Comparison of ENCODE assay signal across 14 mouse cellular contexts in genomic region chr1:184076756-184077155, GRCm38 (mm10). TPM values are rescaled to one million over a fixed set of nuclear protein-coding genes. Genes with fewer than 3 reads are reported as not detected.
DNase-seq lines count a peak whose midpoint lies in the region; ATAC-seq lines count a peak whose summit lies in the region.
"Had no signal": no experiment of that assay in that cellular context is flagged by ENCODE, and none has a peak within 500 bp of the region (broad histone marks: within the 10 kb centered on the region; RNA-seq: fewer than 3 reads in every experiment).

No protein-coding gene starts in this region.

- 52% methylated on average over 2 of the region's 2 CpGs for WGBS in kidney, embryonic 16.5 days
- 26% methylated on average over 2 of the region's 2 CpGs for WGBS in limb, embryonic 15.5 days

- no peaks in the 10 kb centered on the region for H3K9me3 ChIP-seq in kidney, embryonic 16.5 days (ENCODE audit: low read length)
- no peaks in the 10 kb centered on the region for H3K9me3 ChIP-seq in limb, embryonic 15.5 days
- H3K9me3 ChIP-seq: hindbrain, embryonic 15.5 days; limb, embryonic 12.5 days; megakaryocyte, embryonic 14.5 days had no signal

- no peak for ATAC-seq in kidney, embryonic 16.5 days (ENCODE audit: low FRiP score, low TSS enrichment)
- ATAC-seq in limb, embryonic 15.5 days (ENCODE audit: insufficient number of reproducible peaks, low FRiP score, low TSS enrichment, low read depth): no peak

- no peak overlapping the region for H3K4me2 ChIP-seq in kidney, embryonic 16.5 days (replicated peaks; ENCODE audit: low read depth, low read length)
- no peak overlapping the region for H3K4me2 ChIP-seq in limb, embryonic 15.5 days
- H3K4me2 ChIP-seq: hindbrain, embryonic 15.5 days; limb, embryonic 12.5 days had no signal

- H3K9ac ChIP-seq in kidney, embryonic 16.5 days (replicated peaks; ENCODE audit: low read length): no peak overlapping the region
- H3K9ac ChIP-seq in limb, embryonic 15.5 days: no peak overlapping the region
- H3K9ac ChIP-seq: hindbrain, embryonic 15.5 days; limb, embryonic 12.5 days had no signal

- no peaks in the 10 kb centered on the region for H3K4me1 ChIP-seq in kidney, embryonic 16.5 days (ENCODE audit: insufficient read depth, low read length)
- H3K4me1 ChIP-seq in limb, embryonic 15.5 days: peaks cover 3% of the 10 kb centered on the region; the same call in 1 of the 2 replicates
- H3K4me1 ChIP-seq: hindbrain, embryonic 15.5 days; limb, embryonic 12.5 days had no signal

- intact Hi-C loops in left cerebral cortex, postnatal 36 days (cut with DNase I): no loop called here

- H3K36me3 ChIP-seq in kidney, embryonic 16.5 days (ENCODE audit: insufficient read depth, low read length): no peaks in the 10 kb centered on the region
- peaks cover 15% of the 10 kb centered on the region for H3K36me3 ChIP-seq in limb, embryonic 15.5 days
- H3K36me3 ChIP-seq: hindbrain, embryonic 15.5 days; limb, embryonic 12.5 days had no signal

- DNase-seq in adrenal gland, adult 2 months: peak; percentile 56
- DNase-seq in adrenal gland, postnatal 4 days (ENCODE audit: low spot score in 2 of 2): no peak
- DNase-seq in kidney, postnatal 14 days: peak; percentile 14
- peak; percentile 94 for DNase-seq in Muller cell, postnatal 12 days (ENCODE audit: inconsistent ontology term)
- no peak for DNase-seq in left cerebral cortex, postnatal 36 days (ENCODE audit: low spot score in 2 of 2)
- no peak for DNase-seq in layer of hippocampus, postnatal 10 days (ENCODE audit: low spot score in 2 of 2)
- DNase-seq: cerebellum, postnatal 10 days; thymus, postnatal 4 days had no signal

- no peak overlapping the region for H3K27ac ChIP-seq in kidney, embryonic 16.5 days (ENCODE audit: low read length)
- H3K27ac ChIP-seq in limb, embryonic 15.5 days: peak overlapping the region; percentile 48; the same call in 1 of the 2 replicates
- H3K27ac ChIP-seq: hindbrain, embryonic 15.5 days; layer of hippocampus, adult 2 months; limb, embryonic 12.5 days had no signal

- H3K27me3 ChIP-seq in kidney, embryonic 16.5 days (ENCODE audit: insufficient read depth, low read length): no peaks in the 10 kb centered on the region
- no peaks in the 10 kb centered on the region for H3K27me3 ChIP-seq in limb, embryonic 15.5 days
- H3K27me3 ChIP-seq: hindbrain, embryonic 15.5 days; limb, embryonic 12.5 days; megakaryocyte, embryonic 14.5 days had no signal

- H3K4me3 ChIP-seq in kidney, embryonic 16.5 days (ENCODE audit: low read length): no peak overlapping the region
- H3K4me3 ChIP-seq in limb, embryonic 15.5 days: no peak overlapping the region
- H3K4me3 ChIP-seq: hindbrain, embryonic 15.5 days; layer of hippocampus, adult 2 months; limb, embryonic 12.5 days; megakaryocyte, embryonic 14.5 days had no signal

RNA-seq across cellular contexts. Expression of gene 1700056E22Rik, which starts 42.7 kb away (rescaled TPM):
- 1 to 10 TPM; 1.6 to 3.4 TPM for total RNA-seq in adrenal gland, adult 2 months (2021)
- polyA plus RNA-seq in adrenal gland, adult 2 months (2012; rRNA removed): 7.0 and 13.6 TPM in 2 replicates
- 1 to 10 TPM; 2.7 to 3.5 TPM for total RNA-seq in adrenal gland, postnatal 4 days (2021)
- 1.6 and 1.7 TPM in 2 replicates for polyA plus RNA-seq in kidney, embryonic 16.5 days (2015; fragmentation: Nextera tagmentation; extraction: Ambion mirVana)
- polyA plus RNA-seq in limb, embryonic 15.5 days (2015; fragmentation: Nextera tagmentation; extraction: Ambion mirVana): 1.2 and 1.6 TPM in 2 replicates
- under 1 TPM in 1 of 2 experiments, not detected in 1; 0.32 TPM for total RNA-seq in left cerebral cortex, postnatal 36 days (2021)
- total RNA-seq in layer of hippocampus, postnatal 10 days (2021): under 1 TPM in 1 of 2 experiments, not detected in 1; 0.36 TPM
- total RNA-seq: layer of hippocampus, adult 2 months had no signal

Comparison
In these comparisons a context has a peak if more than half of its experiments do, and no peak if none do; other contexts are left out.
1. DNase-seq: peak in adrenal gland, adult 2 months (single experiment), kidney, postnatal 14 days (single experiment) and Muller cell, postnatal 12 days (single experiment); none in adrenal gland, postnatal 4 days (0 of 2), left cerebral cortex, postnatal 36 days (0 of 2) and layer of hippocampus, postnatal 10 days (0 of 2).